Mouse (Mus musculus): ENCODE data around the gene Vmn2r63.
A peak's percentile ranks its signal among the peaks of the same experiment; 100 is the strongest.
"Not testable (repeated sequence)": the region's sequence is repeated elsewhere in the genome, so short reads cannot be mapped to it uniquely, and the experiment has no call there.

Gene Vmn2r63

GRCm38 (mm10) chr7:42933722-42934121 is at the start of gene Vmn2r63:
TSS of gene Vmn2r63 (minus strand) at chr7:42933822.
- not testable (repeated sequence) for DNase-seq (ENCODE audit: low read depth)

- DNase-seq (ENCODE audit: low read depth) = no peak
These were observed 47.1 kb upstream of the Vmn2r63 start for GRCm38 (mm10) chr7:42980739-42981138.

- DNase-seq (ENCODE audit: low read depth) = peak; percentile 25
These were observed 46.5 kb upstream of the Vmn2r63 start for GRCm38 (mm10) chr7:42980098-42980497.

- DNase-seq (ENCODE audit: low read depth) = no peak
These were observed 31.6 kb upstream of the Vmn2r63 start for GRCm38 (mm10) chr7:42965246-42965645.

GRCm38 (mm10) chr7:42898067-42898466 is 35.6 kb downstream of the Vmn2r63 start:
- not testable (repeated sequence) for DNase-seq (ENCODE audit: low read depth)

GRCm38 (mm10) chr7:42878090-42878489 is 55.5 kb downstream of the Vmn2r63 start:
- DNase-seq (ENCODE audit: low read depth) = no peak

GRCm38 (mm10) chr7:42866801-42867458 is 66.7 kb downstream of the Vmn2r63 start, which contains the start of gene Gm2381:
TSS of gene Gm2381 (minus strand) at chr7:42867234.
- DNase-seq (ENCODE audit: low read depth) = not testable (repeated sequence)
